Mouse (Mus musculus) bone marrow, adult 2 months (tissue): ENCODE measurements around the gene Nxpe5. TPM values are rescaled to one million over a fixed set of nuclear protein-coding genes. Genes with fewer than 3 reads are reported as not detected.

Experiments used
- H3K27ac ChIP-seq: fragments of 200-500 bp; 2 replicates; pipeline ENCODE4 v1.5.1; 2012; ENCODE audit warnings: low read depth, mild to moderate bottlenecking, control low read depth, inconsistent platforms, low read length; ENCODE audit not compliant: control insufficient read depth, poor library complexity, insufficient read depth
- H3K4me1 ChIP-seq: fragments of 200-500 bp; 2 replicates; pipeline ENCODE4 v1.6.1; 2011; ENCODE audit warnings: low read length; ENCODE audit not compliant: control insufficient read depth, insufficient read depth
- H3K4me3 ChIP-seq: fragments of 200-500 bp; replicated peaks from 2 replicates; pipeline ENCODE3; 2011; ENCODE audit warnings: mild to moderate bottlenecking, low read depth, low read length, control low read depth; ENCODE audit not compliant: control insufficient read depth
- CTCF ChIP-seq: fragments of 200-500 bp; IDR thresholded peaks from 2 replicates; pipeline ENCODE4 v1.5.1; 2011; ENCODE audit warnings: low read length, control low read depth; ENCODE audit not compliant: control insufficient read depth, insufficient read depth
- POLR2A ChIP-seq: fragments of 200-500 bp; IDR thresholded peaks from 2 replicates; pipeline ENCODE4 v1.6.1; 2011; ENCODE audit warnings: low read depth, mild to moderate bottlenecking, control low read depth, low read length, borderline replicate concordance; ENCODE audit not compliant: control insufficient read depth
- WGBS: fragments of 180-500 bp; shearing (Covaris S2); methylation state at CpG from one replicate; pipeline ENCODE4 v1.1.7; 2018; 5-methylcytosine and 5-hydroxymethylcytosine counted together
- polyA plus RNA-seq: library from polyadenylated mRNA; stranded (reverse); fragments of >200 nt; gene quantifications from 2 replicates; pipeline ENCODE4 v1.2.4, GENCODE M21; 2011; ENCODE audit warnings: low replicate concordance; ENCODE audit not compliant: missing spikeins, insufficient read depth, insufficient read length

Nxpe5 gene
- polyA plus RNA-seq, 1 experiment = not detected

DNA sequence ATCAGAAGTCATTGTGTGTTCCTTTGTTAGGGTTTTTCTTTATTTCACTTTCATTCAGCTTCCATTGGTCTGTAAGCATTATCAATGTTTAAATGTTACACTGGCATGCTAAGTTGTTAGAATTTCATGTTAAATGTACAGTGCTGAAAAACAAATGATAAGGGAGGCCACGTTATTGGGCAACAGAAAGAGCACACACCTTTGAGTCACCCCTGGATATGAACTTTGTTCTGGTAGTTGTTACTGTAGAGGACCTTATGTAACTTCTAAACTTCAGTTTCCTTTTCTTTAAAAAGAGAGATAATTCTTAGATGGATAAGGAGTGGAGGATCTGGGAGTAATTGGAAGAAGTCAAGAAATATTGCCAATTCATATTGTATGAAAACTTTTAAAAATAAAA, 65.9 kb downstream of the Nxpe5 start:
- Histone ChIP-seq H3K4me3 (no peak overlapping the region), H3K4me1 (no peaks in the 10 kb centered on the region), H3K27ac (no peak overlapping the region)
- WGBS = 67% methylated on average over 1 of the region's 1 CpGs
- no peak for TF ChIP-seq CTCF
- TF ChIP-seq POLR2A = no peak

DNA sequence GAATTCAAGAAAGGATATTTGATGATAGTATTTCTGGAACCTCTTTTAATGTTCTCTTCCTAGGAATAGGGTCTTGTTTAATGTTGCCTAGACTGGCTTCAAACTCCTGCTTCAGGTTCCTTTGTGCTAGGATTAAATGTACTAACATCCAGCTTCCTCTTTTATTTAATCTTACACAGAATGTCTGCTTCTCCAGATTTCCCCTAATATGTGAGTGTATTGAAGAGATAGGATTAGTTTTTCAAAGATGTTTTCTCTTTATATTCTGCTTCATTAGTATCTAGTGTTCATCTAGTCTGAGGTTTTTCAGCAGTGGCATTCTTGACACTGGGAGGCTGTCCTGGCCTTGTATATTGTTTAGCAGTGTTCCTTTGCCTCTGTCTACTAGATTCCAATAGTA, 68.5 kb downstream of the Nxpe5 start:
- TF ChIP-seq CTCF (no peak), POLR2A (no peak)
- H3K4me3 ChIP-seq = no peak overlapping the region
- no peak overlapping the region for H3K27ac ChIP-seq
- H3K4me1 ChIP-seq = no peaks in the 10 kb centered on the region

DNA sequence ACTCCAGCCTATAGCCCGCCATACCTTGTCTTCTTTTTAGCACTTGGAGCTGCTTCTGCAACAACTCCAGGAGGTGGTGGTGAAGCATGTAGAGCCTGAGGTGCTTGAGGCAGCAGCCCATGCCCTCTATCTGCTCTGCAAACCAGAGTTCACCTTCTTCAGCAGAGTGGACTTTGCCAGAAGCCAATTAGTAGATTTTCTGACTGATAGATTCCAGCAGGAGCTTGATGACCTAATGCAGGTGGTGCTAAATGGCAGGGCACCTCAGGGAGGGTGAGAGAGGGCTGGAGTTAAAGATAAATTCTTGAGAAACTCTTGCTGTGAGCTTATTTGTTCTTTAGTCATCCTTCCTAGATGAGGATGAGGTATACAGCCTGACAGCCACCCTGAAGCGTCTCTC, 73.9 kb downstream of the Nxpe5 start:
- Histone ChIP-seq H3K27ac (no peak overlapping the region), H3K4me1 (no peaks in the 10 kb centered on the region; the same call in 1 of the 2 replicates), H3K4me3 (no peak overlapping the region)
- TF ChIP-seq CTCF = no peak
- no peak for TF ChIP-seq POLR2A
- WGBS = 74% methylated on average over 2 of the region's 2 CpGs

Other genes starting within 250 kb of the Nxpe5 start
- gene Azgp1, start 244.4 kb upstream of the Nxpe5 start, polyA plus RNA-seq = 4.6 and 9.7 TPM in 2 replicates
- not detected in 2 replicates for gene Smok3a, start 204.6 kb upstream of the Nxpe5 start, polyA plus RNA-seq
- gene Smok3b, start 204.5 kb upstream of the Nxpe5 start, polyA plus RNA-seq = not detected in 2 replicates
- not detected in 2 replicates for gene Smok3c, start 172.7 kb upstream of the Nxpe5 start, polyA plus RNA-seq
- 6.0 and 9.0 TPM in 2 replicates for gene Zkscan1, start 140.8 kb upstream of the Nxpe5 start, polyA plus RNA-seq
- 4.3 and 6.5 TPM in 2 replicates for gene Zscan21, start 109.0 kb upstream of the Nxpe5 start, polyA plus RNA-seq
- gene Zfp113, start 70.2 kb upstream of the Nxpe5 start, polyA plus RNA-seq = 2.2 and 2.7 TPM in 2 replicates
- gene Cops6, start 64.8 kb upstream of the Nxpe5 start, polyA plus RNA-seq = 36.0 and 72.4 TPM in 2 replicates
- gene Ap4m1, start 53.9 kb upstream of the Nxpe5 start, polyA plus RNA-seq = 24.8 and 37.2 TPM in 2 replicates
- 198 and 236 TPM in 2 replicates for gene Mcm7, start 53.5 kb upstream of the Nxpe5 start, polyA plus RNA-seq
- 13.2 and 31.0 TPM in 2 replicates for gene Taf6, start 38.4 kb upstream of the Nxpe5 start, polyA plus RNA-seq
- gene Cnpy4, start 38.4 kb upstream of the Nxpe5 start, polyA plus RNA-seq = 14.1 and 19.6 TPM in 2 replicates
- gene Mblac1, start 31.6 kb upstream of the Nxpe5 start, polyA plus RNA-seq = 0.99 and 2.3 TPM in 2 replicates
- 69.8 and 167 TPM in 2 replicates for gene Lamtor4, start 29.6 kb downstream of the Nxpe5 start, polyA plus RNA-seq
- gene BC037034, start 38.1 kb downstream of the Nxpe5 start, polyA plus RNA-seq = 54.9 and 151 TPM in 2 replicates
- not detected in 2 replicates for gene Gal3st4, start 46.9 kb downstream of the Nxpe5 start, polyA plus RNA-seq
- gene Gm43720, start 54.1 kb downstream of the Nxpe5 start, polyA plus RNA-seq = 0.25 TPM in 1 of 2 replicates, not detected in the other
- 4.0 and 8.4 TPM in 2 replicates for gene Gpc2, start 54.1 kb downstream of the Nxpe5 start, polyA plus RNA-seq
- gene Stag3, start 54.3 kb downstream of the Nxpe5 start, polyA plus RNA-seq = 12.4 and 13.5 TPM in 2 replicates
- not detected in 2 replicates for gene Pvrig, start 116.1 kb downstream of the Nxpe5 start, polyA plus RNA-seq
- gene Zfp157, start 215.6 kb downstream of the Nxpe5 start, polyA plus RNA-seq = 2.2 and 8.5 TPM in 2 replicates